In genomic region chr7:135715166-135715565, GRCm38 (mm10) we compare ENCODE assay signal across 8 mouse cellular contexts. TPM values are rescaled to one million over a fixed set of nuclear protein-coding genes. Genes with fewer than 3 reads are reported as not detected.
A peak's percentile ranks its signal among the peaks of the same experiment; 100 is the strongest.
DNase-seq lines count a peak whose midpoint lies in the region; ATAC-seq and TF ChIP-seq lines count a peak whose summit lies in the region.
"Had no signal": no experiment of that assay in that cellular context is flagged by ENCODE, and none has a peak within 500 bp of the region (broad histone marks: within the 10 kb centered on the region; RNA-seq: fewer than 3 reads in every experiment).

No protein-coding gene starts in this region.

- 5% methylated on average over 7 of the region's 7 CpGs for WGBS in spleen, adult 2 months
- 1% methylated on average over 7 of the region's 7 CpGs for WGBS in liver, embryonic 12.5 days (ENCODE audit: insufficient replicate concordance)
- WGBS in stomach, postnatal 0 days: 6% methylated on average over 7 of the region's 7 CpGs

- no peak for TF ChIP-seq EP300 in stomach, postnatal 0 days (optimal IDR thresholded peaks at IDR 0.05)

- TF ChIP-seq CTCF in spleen, adult 2 months (IDR thresholded peaks at IDR 0.05; ENCODE audit: extremely low read depth, insufficient read depth, insufficient read length, insufficient replicate concordance): no peak
- no peak for TF ChIP-seq CTCF in stomach, postnatal 0 days (IDR thresholded peaks at IDR 0.05; ENCODE audit: low read depth)

- H3K27me3 ChIP-seq in spleen, adult 2 months (ENCODE audit: control insufficient read depth, insufficient read depth, low read length): no peaks in the 10 kb centered on the region
- no peaks in the 10 kb centered on the region for H3K27me3 ChIP-seq in erythroblast, embryonic 14.5 days (ENCODE audit: control insufficient read depth)
- H3K27me3 ChIP-seq in liver, embryonic 12.5 days (replicated peaks): no peaks in the 10 kb centered on the region
- H3K27me3 ChIP-seq in stomach, postnatal 0 days (ENCODE audit: control insufficient read depth, insufficient read depth, low read length): no peaks in the 10 kb centered on the region

- H3K4me1 ChIP-seq in spleen, adult 2 months (ENCODE audit: control insufficient read depth, insufficient read depth, insufficient read length): no peaks in the 10 kb centered on the region; the same call in 1 of the 2 replicates
- peaks cover 63% of the 10 kb centered on the region for H3K4me1 ChIP-seq in erythroblast, embryonic 14.5 days (ENCODE audit: control insufficient read depth)
- peaks cover 67% of the 10 kb centered on the region for H3K4me1 ChIP-seq in liver, embryonic 12.5 days
- no peaks in the 10 kb centered on the region for H3K4me1 ChIP-seq in stomach, postnatal 0 days (replicated peaks; ENCODE audit: control insufficient read depth, insufficient read depth)

- H3K4me3 ChIP-seq in spleen, adult 2 months (ENCODE audit: extremely low read depth, insufficient read depth, insufficient read length): peak overlapping the region; percentile 78
- H3K4me3 ChIP-seq in erythroblast, embryonic 14.5 days (replicated peaks): peak overlapping the region; percentile 74
- H3K4me3 ChIP-seq in liver, embryonic 12.5 days: peak overlapping the region; percentile 78
- H3K4me3 ChIP-seq in stomach, postnatal 0 days (ENCODE audit: low read depth, low read length): peak overlapping the region; percentile 93

- no peak for DNase-seq in spleen, adult 2 months (ENCODE audit: low read depth in 1 of 2, low spot score in 2 of 2)
- no peak for DNase-seq in spleen, postnatal 36 days (ENCODE audit: low spot score in 2 of 2)
- no peak for DNase-seq in stomach, postnatal 0 days (ENCODE audit: low spot score)
- no peak for DNase-seq in urinary bladder, postnatal 14 days (ENCODE audit: low spot score)
- no peak for DNase-seq in gastrocnemius, adult 8-10 months (ENCODE audit: low spot score in 2 of 2)
- DNase-seq: cerebellum, adult 11-12 months had no signal

- peak overlapping the region; percentile 98 for H3K9ac ChIP-seq in liver, embryonic 12.5 days
- H3K9ac ChIP-seq in stomach, postnatal 0 days (ENCODE audit: low read length): peak overlapping the region; percentile 83

- TF ChIP-seq POLR2A in spleen, adult 2 months (IDR thresholded peaks at IDR 0.05; ENCODE audit: low read depth, low read length): no peak

- H3K36me3 ChIP-seq in spleen, adult 2 months (ENCODE audit: control insufficient read depth, insufficient read depth, low read length): no peaks in the 10 kb centered on the region
- H3K36me3 ChIP-seq in erythroblast, embryonic 14.5 days (ENCODE audit: control insufficient read depth): peaks cover 64% of the 10 kb centered on the region
- H3K36me3 ChIP-seq in liver, embryonic 12.5 days: peaks cover 42% of the 10 kb centered on the region
- no peaks in the 10 kb centered on the region for H3K36me3 ChIP-seq in stomach, postnatal 0 days (ENCODE audit: control insufficient read depth, insufficient read depth, low read length)

- H3K27ac ChIP-seq in spleen, adult 2 months (ENCODE audit: insufficient read depth, low read length): no peak overlapping the region
- H3K27ac ChIP-seq in liver, embryonic 12.5 days: peak overlapping the region; percentile 96
- no peak overlapping the region; the same call in 1 of the 2 replicates for H3K27ac ChIP-seq in stomach, postnatal 0 days (replicated peaks)

- H3K4me2 ChIP-seq in liver, embryonic 12.5 days: peak overlapping the region; percentile 85
- peak overlapping the region; percentile 84 for H3K4me2 ChIP-seq in stomach, postnatal 0 days (replicated peaks; ENCODE audit: low read depth)

- no peaks in the 10 kb centered on the region for H3K9me3 ChIP-seq in erythroblast, embryonic 14.5 days (ENCODE audit: control insufficient read depth, low read length)
- H3K9me3 ChIP-seq in liver, embryonic 12.5 days (replicated peaks): no peaks in the 10 kb centered on the region
- H3K9me3 ChIP-seq in stomach, postnatal 0 days (ENCODE audit: control insufficient read depth, low read length): no peaks in the 10 kb centered on the region

- no peak for ATAC-seq in liver, embryonic 12.5 days
- ATAC-seq in stomach, postnatal 0 days (ENCODE audit: low FRiP score, low TSS enrichment): no peak

RNA-seq across cellular contexts. Expression of gene Mki67, which starts 1.0 kb away (rescaled TPM):
- 4.6 and 5.0 TPM in 2 replicates for polyA plus RNA-seq in spleen, adult 2 months (2012; rRNA removed)
- 7.0 and 10.8 TPM in 2 replicates for polyA plus RNA-seq in erythroblast, embryonic 14.5 days (2012)
- polyA plus RNA-seq in liver, embryonic 12.5 days (2016; fragmentation: Nextera tagmentation; extraction: Ambion mirVana): 108 and 118 TPM in 2 replicates
- polyA plus RNA-seq in stomach, postnatal 0 days (2015; fragmentation: Nextera tagmentation; extraction: Ambion mirVana): 5.5 and 7.8 TPM in 2 replicates
- total RNA-seq in gastrocnemius, adult 8-10 months (2022): under 1 TPM in 3 of 4 experiments, not detected in 1; 0.02 to 0.38 (median 0.10) TPM
